Mouse (Mus musculus) thymus, adult 18-20 months (tissue): ENCODE results near the gene Gm28557.
A peak's percentile ranks its signal among the peaks of the same experiment; 100 is the strongest.
"Not testable (repeated sequence)": the region's sequence is repeated elsewhere in the genome, so short reads cannot be mapped to it uniquely, and the experiment has no call there.

ENCODE experiments used
- DNase-seq, 2 experiments: peaks; one replicate each; pipeline ENCODE4 v3.0.0; 2022; ENCODE audit warnings: mixed read lengths in 2 of 2

Gene Gm28557

DNA sequence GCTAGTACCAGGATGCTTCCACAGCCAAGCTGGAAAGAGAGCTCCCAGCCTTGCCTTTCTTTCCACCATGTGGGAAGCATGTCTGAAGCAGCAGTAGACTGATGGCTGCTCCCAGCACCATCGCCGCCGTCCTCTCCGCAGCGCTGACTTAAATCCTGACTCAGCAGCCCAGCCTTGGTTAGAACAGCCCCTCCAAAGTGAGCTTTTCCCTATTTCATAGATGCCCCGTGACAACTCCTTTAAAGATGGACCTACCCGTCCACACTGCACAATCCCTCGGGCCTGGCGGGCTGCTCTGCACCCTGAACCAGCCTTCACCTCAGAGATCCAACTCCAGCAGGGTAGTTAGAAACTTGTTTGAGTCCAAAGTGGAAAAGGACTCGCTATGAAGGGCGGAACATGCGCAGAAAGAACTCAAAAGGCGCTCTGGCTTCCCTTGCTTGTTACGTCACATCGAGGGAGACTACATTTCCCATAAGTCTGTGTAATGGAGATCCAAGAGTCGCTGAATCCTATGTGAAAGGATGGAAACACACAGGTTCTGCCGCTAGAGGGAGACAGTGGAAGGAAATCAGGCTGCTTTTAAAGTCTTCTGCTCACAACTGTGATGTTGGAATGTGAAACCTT, at the start of gene Gm28557:
TSS of gene Gm28557 (minus strand) at position 411 of the 627 bp plus-strand sequence.
- peak; percentile 71 to 88 for DNase-seq

- peak; percentile 51 to 62 for DNase-seq
Observed at GRCm38 (mm10) chr13:67128038-67128721, 19.8 kb upstream of the Gm28557 start.

GRCm38 (mm10) chr13:67127507-67127906, 19.1 kb upstream of the Gm28557 start:
- not testable (repeated sequence) for DNase-seq

DNA sequence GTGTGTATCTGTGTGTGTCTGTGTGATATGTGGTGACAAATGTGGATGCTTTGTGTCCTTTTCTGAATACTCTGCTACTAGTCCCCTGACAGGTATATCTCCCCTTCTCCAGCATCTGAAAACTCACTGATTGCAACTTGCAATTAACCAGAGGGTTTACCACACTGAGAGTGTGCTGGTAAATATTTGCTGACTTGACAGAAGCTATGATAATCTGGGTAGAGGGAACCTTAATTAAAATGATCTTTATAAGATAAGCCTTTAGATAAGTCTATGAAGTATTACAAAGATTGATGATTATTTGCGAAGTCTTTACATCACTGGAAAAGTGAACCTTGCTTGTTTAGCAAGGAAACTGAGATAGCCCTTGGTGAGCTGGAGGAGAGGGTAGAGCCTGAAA, 16.1 kb upstream of the Gm28557 start:
- DNase-seq = no peak

DNA sequence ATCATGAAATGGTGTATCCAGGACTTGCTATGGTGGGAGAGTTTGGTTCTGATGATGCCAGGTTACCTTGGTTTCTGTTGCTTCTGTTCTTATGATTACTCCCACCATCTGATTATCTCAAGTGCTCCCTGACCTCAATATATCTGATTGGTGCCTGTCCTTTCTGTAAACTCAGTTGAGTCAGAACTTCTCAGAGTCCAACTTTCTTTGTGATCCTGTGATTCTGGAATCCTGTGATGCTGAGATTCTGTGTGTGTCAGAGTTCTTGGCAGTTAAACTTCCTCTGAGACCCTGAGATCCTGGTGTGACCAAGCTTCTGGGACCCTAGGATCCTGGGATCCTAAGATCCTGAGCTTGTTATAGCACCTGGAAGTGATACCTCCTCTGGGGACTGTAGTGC, 13.0 kb upstream of the Gm28557 start, which contains the start of gene Zfp759:
TSS of gene Zfp759 (plus strand) at position 301 of the 400 bp plus-strand sequence.
- not testable (repeated sequence) for DNase-seq

DNA sequence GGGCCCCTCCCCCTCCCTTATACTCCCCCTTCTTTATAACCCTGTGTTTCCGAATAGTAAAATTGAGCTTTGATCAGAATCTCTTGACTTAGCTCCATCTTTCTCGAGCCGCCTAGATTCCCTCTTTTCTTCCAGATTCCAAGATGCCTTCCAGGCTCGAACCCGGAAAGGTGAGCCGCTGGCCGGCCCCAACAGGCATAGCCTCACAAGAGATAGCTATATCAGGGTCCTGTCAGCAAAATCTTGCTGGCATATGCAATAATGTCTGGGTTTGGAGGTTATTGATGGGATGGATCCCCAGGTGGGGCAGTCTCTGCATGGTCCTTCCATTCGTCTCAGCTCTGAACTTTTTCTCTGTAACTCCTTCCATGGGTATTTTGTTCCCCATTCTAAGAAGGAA, 7.8 kb upstream of the Gm28557 start, which contains the start of gene Rslcan18:
TSS of gene Rslcan18 (minus strand) at position 101 of the 400 bp plus-strand sequence.
- not testable (repeated sequence) for DNase-seq

DNA sequence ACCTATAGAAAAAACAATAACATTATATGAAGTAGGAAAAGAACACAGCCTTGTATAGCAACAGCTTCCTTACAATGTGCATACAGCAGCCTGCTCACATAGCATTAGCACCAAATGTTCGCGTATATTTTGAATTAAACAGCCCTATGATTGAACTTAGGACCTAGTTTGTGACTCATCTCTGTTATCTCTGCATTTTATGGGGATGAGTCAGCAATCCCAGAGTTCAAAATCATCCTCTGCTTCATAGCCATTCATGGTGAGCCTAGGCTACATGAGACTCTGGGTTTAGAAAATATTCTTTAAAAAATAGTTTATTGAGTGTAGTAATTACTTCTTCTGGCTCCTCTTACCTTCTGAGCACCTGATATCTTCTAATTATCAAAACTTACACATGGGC, 4.9 kb upstream of the Gm28557 start:
- no peak for DNase-seq

- no peak for DNase-seq
Observed at GRCm38 (mm10) chr13:67112096-67112495, 3.7 kb upstream of the Gm28557 start.

DNA sequence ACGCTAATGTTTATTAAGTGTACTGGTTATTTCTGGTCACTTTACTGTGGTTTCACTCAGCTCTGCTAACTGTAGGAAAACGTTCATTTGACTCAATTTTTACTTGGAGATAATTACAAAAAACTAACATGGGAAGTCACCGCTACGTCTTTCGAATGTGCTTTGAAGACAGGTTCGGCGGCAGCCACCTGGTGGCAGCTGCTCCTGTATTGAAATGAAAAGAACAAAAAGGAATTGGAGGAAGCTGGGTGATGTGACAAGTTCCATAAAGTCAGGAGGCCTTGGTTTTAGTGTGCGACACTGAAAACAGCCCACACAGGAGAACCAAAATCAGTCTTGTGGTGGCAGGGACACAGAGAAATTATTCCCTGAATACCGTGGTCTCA, 410 bp upstream of the Gm28557 start:
- peak; percentile 36 to 56 for DNase-seq

DNA sequence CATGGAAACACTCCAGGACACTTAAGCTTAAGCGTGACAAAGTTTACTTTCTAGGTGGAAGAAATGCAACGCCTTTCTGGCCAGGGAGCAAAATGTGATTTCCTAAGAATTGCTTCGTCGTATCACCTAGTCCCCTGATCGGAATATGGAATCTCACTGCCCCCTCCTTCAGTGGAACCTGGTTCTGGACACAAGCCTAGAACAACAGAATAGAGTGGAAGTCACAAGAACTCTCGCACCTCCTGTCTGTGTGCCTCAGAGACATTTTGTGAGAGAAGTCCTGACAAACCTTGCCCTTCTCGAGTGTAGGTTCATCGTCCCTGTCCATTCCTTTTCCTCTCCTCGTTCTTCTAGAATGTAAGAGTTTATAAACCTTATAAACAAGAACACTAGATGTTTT, 723 bp downstream of the Gm28557 start:
- DNase-seq = no peak

DNA sequence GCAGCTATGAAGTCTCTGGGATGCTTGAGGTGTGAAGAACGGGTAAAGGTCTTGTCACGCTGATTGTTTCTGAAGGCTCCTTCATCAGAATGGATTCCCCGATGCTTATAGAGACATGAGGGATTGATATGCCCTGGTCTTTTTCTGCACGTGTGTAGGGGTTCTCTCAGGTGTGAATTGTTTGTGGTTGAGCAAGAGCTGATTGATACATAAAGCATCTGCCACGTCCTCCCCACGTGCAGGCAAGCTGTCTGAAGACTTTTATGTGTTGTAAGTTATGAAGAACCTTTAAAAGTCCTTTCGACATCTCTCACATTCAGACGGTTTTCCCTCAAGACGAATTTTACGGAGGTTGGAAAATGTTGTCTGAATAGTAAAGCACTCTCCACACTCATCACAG, 10.5 kb downstream of the Gm28557 start, which contains the start of gene Zfp708:
TSS of gene Zfp708 (minus strand) at position 101 of the 400 bp plus-strand sequence.
- DNase-seq = no peak

GRCm38 (mm10) chr13:67090154-67090553, 18.2 kb downstream of the Gm28557 start:
- no peak for DNase-seq

DNA sequence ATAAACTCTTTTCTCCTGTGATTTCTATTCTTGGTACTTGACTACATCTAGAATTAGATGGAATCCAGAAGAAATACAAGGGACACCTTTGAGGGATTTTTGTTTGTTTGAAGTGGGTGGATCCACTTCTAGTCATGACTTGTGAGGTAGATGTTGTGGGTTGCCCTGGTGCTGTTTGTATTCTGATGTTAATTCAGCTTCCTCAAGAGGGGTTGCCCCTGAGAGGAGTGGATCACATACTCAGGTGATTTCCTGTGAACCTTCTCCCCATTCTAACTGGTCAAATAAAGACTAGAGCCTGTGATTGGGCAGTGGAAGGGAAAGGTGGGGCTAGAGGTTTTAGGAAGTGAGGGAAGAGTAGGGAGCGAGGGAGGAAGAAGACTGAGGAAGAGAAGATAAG, 26.5 kb downstream of the Gm28557 start:
- no peak for DNase-seq

- peak; percentile 42 to 56 for DNase-seq
Observed at GRCm38 (mm10) chr13:67081142-67081713, 27.2 kb downstream of the Gm28557 start.

- no peak for DNase-seq
Observed at GRCm38 (mm10) chr13:67077244-67077643, 31.2 kb downstream of the Gm28557 start.

- no peak for DNase-seq
Observed at GRCm38 (mm10) chr13:67072786-67073185, 35.6 kb downstream of the Gm28557 start.

GRCm38 (mm10) chr13:67065386-67065785, 43.0 kb downstream of the Gm28557 start:
- DNase-seq = no peak

DNA sequence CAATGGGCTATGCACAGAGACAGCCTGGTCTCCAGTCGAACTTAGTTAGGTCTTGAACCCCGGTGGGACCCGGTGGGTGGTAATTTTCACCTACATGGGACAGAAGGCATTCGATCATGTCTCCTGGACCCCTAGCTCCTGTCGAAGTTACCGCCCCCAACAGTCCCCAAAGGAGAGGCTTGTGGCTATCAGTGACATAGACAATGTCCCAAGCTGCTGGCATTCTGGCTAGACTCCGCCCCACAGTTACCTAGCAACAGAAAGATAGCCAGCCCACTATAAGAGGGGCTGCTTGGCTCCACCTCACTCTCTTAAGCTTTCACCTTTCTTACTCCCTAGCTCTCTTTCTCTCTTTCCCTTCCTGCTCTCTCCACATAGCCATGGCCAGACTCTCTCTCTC, 46.0 kb downstream of the Gm28557 start:
- no peak for DNase-seq

DNA sequence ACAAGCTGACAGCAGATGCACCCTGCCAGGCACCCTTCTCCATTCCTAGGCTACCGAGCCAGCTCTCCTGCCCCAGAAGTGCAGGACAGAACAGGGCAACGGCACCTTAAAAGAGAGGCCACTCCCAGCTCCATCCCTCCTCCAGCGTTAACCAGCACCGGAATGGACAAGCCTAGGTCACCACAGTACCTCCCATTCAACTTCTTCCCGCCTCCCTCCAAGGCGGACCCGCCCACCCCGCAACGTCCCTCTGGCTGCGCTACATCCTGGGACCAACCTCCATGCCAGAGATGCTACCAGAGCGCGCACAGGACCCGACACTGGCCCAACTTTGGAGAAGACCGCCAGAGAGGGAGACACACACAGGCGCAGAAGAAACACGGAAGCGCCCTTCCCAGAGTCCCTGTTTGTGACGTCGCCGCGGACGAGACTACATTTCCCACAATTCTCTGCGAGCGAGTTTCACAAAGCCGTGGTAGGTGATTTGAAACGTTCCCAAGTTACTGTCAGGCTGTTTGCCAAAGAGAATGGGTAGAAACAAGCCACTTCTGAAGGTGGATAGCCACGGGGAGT, 47.5 kb downstream of the Gm28557 start, which contains the start of gene Zfp712:
TSS of gene Zfp712 (minus strand) at position 385 of the 573 bp plus-strand sequence.
- peak; percentile 77 to 85 for DNase-seq

DNA sequence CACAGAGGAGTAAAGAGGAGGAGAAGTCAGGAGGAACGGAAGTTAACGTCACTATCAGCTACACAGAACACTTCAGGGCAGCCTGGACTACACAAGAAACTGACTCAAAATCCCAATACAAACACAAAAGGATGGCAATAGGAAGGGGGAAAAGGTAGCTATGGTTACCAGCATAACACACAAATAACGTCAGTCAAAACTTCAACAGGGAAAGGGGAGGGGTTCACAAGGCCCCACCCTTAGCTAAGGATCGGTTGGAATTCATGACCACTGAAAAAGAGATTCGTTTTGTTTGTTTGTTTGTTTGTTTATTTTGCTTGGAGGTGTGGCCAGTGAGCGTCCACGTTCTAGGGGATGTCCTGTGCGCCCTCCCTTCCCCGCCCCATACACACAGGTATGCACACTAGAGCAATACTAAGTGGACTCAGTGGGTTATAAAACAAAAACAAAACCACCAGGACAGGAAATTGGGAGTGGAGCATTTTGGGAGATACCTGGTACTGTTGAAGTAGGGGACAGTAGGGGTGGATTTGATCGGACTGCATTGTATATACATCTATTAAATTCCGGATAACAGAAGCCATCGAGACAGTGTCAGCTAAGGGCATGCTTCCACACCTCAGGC, 48.1 kb downstream of the Gm28557 start:
- DNase-seq = no peak
